Mouse (Mus musculus) c-Kit-positive CD71-positive TER-119-negative erythroid progenitor cells, embryonic 14.5 days (primary cell): ENCODE results near the gene Cfap161.

Source experiments
- DNase-seq: peaks from one replicate; pipeline ENCODE4 v3.0.0-alpha.2; 2013; ENCODE audit warnings: low read depth

Gene Cfap161

GRCm38 (mm10) chr7:83794705-83795104 lies at the start of gene Cfap161:
Cfap161 (minus strand) TSS chr7:83794880.
- peak; percentile 3 for DNase-seq

- DNase-seq, result no peak
Observed at GRCm38 (mm10) chr7:83842486-83843259, 48.0 kb upstream of the Cfap161 start.

- DNase-seq, result no peak
Observed at GRCm38 (mm10) chr7:83840076-83840475, 45.4 kb upstream of the Cfap161 start.

GRCm38 (mm10) chr7:83838525-83839224 lies 44.0 kb upstream of the Cfap161 start:
- no peak for DNase-seq

- no peak for DNase-seq
Observed at GRCm38 (mm10) chr7:83829355-83829754, 34.7 kb upstream of the Cfap161 start.

- DNase-seq, result no peak
Observed at GRCm38 (mm10) chr7:83827402-83828076, 32.9 kb upstream of the Cfap161 start.

- no peak for DNase-seq
Observed at GRCm38 (mm10) chr7:83826808-83827207, 32.1 kb upstream of the Cfap161 start.

- DNase-seq, result no peak
Observed at GRCm38 (mm10) chr7:83821951-83822350, 27.3 kb upstream of the Cfap161 start.

- no peak for DNase-seq
Observed at GRCm38 (mm10) chr7:83816886-83817285, 22.2 kb upstream of the Cfap161 start.

GRCm38 (mm10) chr7:83815646-83816045 lies 21.0 kb upstream of the Cfap161 start:
- DNase-seq, result no peak

GRCm38 (mm10) chr7:83813993-83814392 lies 19.3 kb upstream of the Cfap161 start:
- DNase-seq, result no peak

- no peak for DNase-seq
Observed at GRCm38 (mm10) chr7:83813465-83813864, 18.8 kb upstream of the Cfap161 start.

- DNase-seq, result no peak
Observed at GRCm38 (mm10) chr7:83813016-83813415, 18.3 kb upstream of the Cfap161 start.

GRCm38 (mm10) chr7:83812581-83812980 lies 17.9 kb upstream of the Cfap161 start:
- no peak for DNase-seq

- no peak for DNase-seq
Observed at GRCm38 (mm10) chr7:83811916-83812315, 17.2 kb upstream of the Cfap161 start.

- DNase-seq, result no peak
Observed at GRCm38 (mm10) chr7:83811461-83811860, 16.8 kb upstream of the Cfap161 start.

- DNase-seq, result no peak
Observed at GRCm38 (mm10) chr7:83810141-83811100, 15.7 kb upstream of the Cfap161 start.

GRCm38 (mm10) chr7:83809715-83810114 lies 15.0 kb upstream of the Cfap161 start:
- DNase-seq, result no peak

- no peak for DNase-seq
Observed at GRCm38 (mm10) chr7:83809060-83809459, 14.4 kb upstream of the Cfap161 start.

- no peak for DNase-seq
Observed at GRCm38 (mm10) chr7:83806934-83807333, 12.3 kb upstream of the Cfap161 start.

- DNase-seq, result no peak
Observed at GRCm38 (mm10) chr7:83803777-83804176, 9.1 kb upstream of the Cfap161 start.

- DNase-seq, result peak; percentile 2
Observed at GRCm38 (mm10) chr7:83802509-83802908, 7.8 kb upstream of the Cfap161 start.
